Mouse (Mus musculus) kidney, adult 2 months (tissue): ENCODE results near the gene Dvl3. TPM values are rescaled to one million over a fixed set of nuclear protein-coding genes. Genes with fewer than 3 reads are reported as not detected.

Experiments used
- DNase-seq: peaks from one replicate; pipeline ENCODE4 v3.0.0; 2021
- H3K27ac ChIP-seq: fragments of 200-500 bp; 2 replicates; pipeline ENCODE4 v1.5.1; 2012; ENCODE audit warnings: low read depth, low read length, control low read depth, inconsistent platforms; ENCODE audit not compliant: insufficient read depth
- H3K27me3 ChIP-seq: fragments of 200-500 bp; replicated peaks from 2 replicates; pipeline ENCODE4 v1.6.1; 2012; ENCODE audit warnings: mild to moderate bottlenecking, moderate library complexity, low read length, inconsistent platforms; ENCODE audit not compliant: control insufficient read depth, insufficient read depth
- H3K36me3 ChIP-seq: fragments of 200-500 bp; 2 replicates; pipeline ENCODE4 v1.6.1; 2012; ENCODE audit warnings: mild to moderate bottlenecking, moderate library complexity, low read length, inconsistent platforms; ENCODE audit not compliant: control insufficient read depth, insufficient read depth
- H3K4me1 ChIP-seq: fragments of 200-500 bp; 2 replicates; pipeline ENCODE4 v1.6.1; 2011; ENCODE audit warnings: low read length; ENCODE audit not compliant: control insufficient read depth, insufficient read depth
- H3K4me3 ChIP-seq: fragments of 200-500 bp; 2 replicates; pipeline ENCODE4 v1.5.1; 2011; ENCODE audit warnings: mild to moderate bottlenecking, low read depth, low read length, control low read depth; ENCODE audit not compliant: insufficient read depth
- CTCF ChIP-seq: fragments of 200-500 bp; conservative IDR thresholded peaks from 2 replicates; pipeline ENCODE4 v1.5.1; 2011; ENCODE audit warnings: low read depth, mild to moderate bottlenecking, control low read depth, low read length, moderate library complexity, mixed read lengths; ENCODE audit not compliant: insufficient read depth, insufficient read length
- POLR2A ChIP-seq: fragments of 200-500 bp; IDR thresholded peaks from one replicate; pipeline ENCODE4 v1.6.1; 2011; ENCODE audit warnings: low read depth, low read length, control low read depth
- WGBS: fragments of 180-500 bp; shearing (Covaris S2); methylation state at CpG from one replicate; pipeline ENCODE4 v1.1.7; 2018; 5-methylcytosine and 5-hydroxymethylcytosine counted together
- polyA plus RNA-seq: library from polyadenylated mRNA; depleted of rRNA; stranded (reverse); fragments of >200 nt; gene quantifications from 2 replicates; pipeline ENCODE4 v1.2.3, GENCODE M21; 2012

Gene Dvl3
- polyA plus RNA-seq, 1 experiment, result 37.4 TPM

- TF ChIP-seq CTCF, result no peak
- no peak for TF ChIP-seq POLR2A
- 36% methylated on average over 10 of the region's 10 CpGs for WGBS
- no peaks in the 10 kb centered on the region for H3K27me3 ChIP-seq
- H3K4me1 ChIP-seq, result peaks cover 8% of the 10 kb centered on the region
- DNase-seq, result no peak
- H3K36me3 ChIP-seq, result peaks cover 5% of the 10 kb centered on the region
- no peak overlapping the region for H3K4me3 ChIP-seq
- H3K27ac ChIP-seq, result no peak overlapping the region
Measured at GRCm38 (mm10) chr16:20534617-20535295, 18.0 kb downstream of the Dvl3 start.

GRCm38 (mm10) chr16:20535296-20536080, 18.7 kb downstream of the Dvl3 start, which contains the start of gene Ap2m1:
Ap2m1 (plus strand) TSS chr16:20535478.
- under 1% methylated on average over 52 of the region's 52 CpGs for WGBS
- Histone ChIP-seq H3K36me3 (peaks cover 5% of the 10 kb centered on the region), H3K4me3 (peak within 1 kb of the TSS; percentile 93), H3K27ac (peak within 1 kb of the TSS; percentile 94), H3K4me1 (peaks cover 8% of the 10 kb centered on the region), H3K27me3 (no peaks in the 10 kb centered on the region)
- peak; percentile 72 for TF ChIP-seq POLR2A
- TF ChIP-seq CTCF, result no peak
- peak; percentile 99 for DNase-seq

- peaks cover 8% of the 10 kb centered on the region for H3K4me1 ChIP-seq
- WGBS, result 11% methylated on average over 9 of the region's 9 CpGs
- no peak for TF ChIP-seq CTCF
- no peak for TF ChIP-seq POLR2A
- peak overlapping the region; percentile 93 for H3K4me3 ChIP-seq
- H3K36me3 ChIP-seq, result peaks cover 7% of the 10 kb centered on the region
- peak; percentile 48 for DNase-seq
- peak overlapping the region; percentile 94 for H3K27ac ChIP-seq
- no peaks in the 10 kb centered on the region for H3K27me3 ChIP-seq
Measured at GRCm38 (mm10) chr16:20536081-20536665, 19.4 kb downstream of the Dvl3 start.

GRCm38 (mm10) chr16:20537071-20537471, 20.3 kb downstream of the Dvl3 start:
- Histone ChIP-seq H3K4me1 (peaks cover 8% of the 10 kb centered on the region), H3K27me3 (no peaks in the 10 kb centered on the region), H3K27ac (peak overlapping the region; percentile 46), H3K4me3 (peak overlapping the region; percentile 16), H3K36me3 (peaks cover 10% of the 10 kb centered on the region)
- 9% methylated on average over 5 of the region's 5 CpGs for WGBS
- TF ChIP-seq POLR2A, result no peak
- TF ChIP-seq CTCF, result no peak
- DNase-seq, result peak; percentile 93

- H3K4me1 ChIP-seq, result peaks cover 8% of the 10 kb centered on the region
- peak; percentile 17 for DNase-seq
- peaks cover 11% of the 10 kb centered on the region for H3K36me3 ChIP-seq
- peak overlapping the region; percentile 20; the same call in 1 of the 2 replicates for H3K27ac ChIP-seq
- no peaks in the 10 kb centered on the region for H3K27me3 ChIP-seq
- TF ChIP-seq CTCF (no peak), POLR2A (no peak)
- H3K4me3 ChIP-seq, result peak overlapping the region; percentile 16
- 19% methylated on average over 6 of the region's 6 CpGs for WGBS
Measured at GRCm38 (mm10) chr16:20537601-20538320, 21.0 kb downstream of the Dvl3 start.

GRCm38 (mm10) chr16:20539649-20540048, 22.9 kb downstream of the Dvl3 start:
- Histone ChIP-seq H3K27me3 (no peaks in the 10 kb centered on the region), H3K4me1 (peaks cover 8% of the 10 kb centered on the region), H3K27ac (no peak overlapping the region), H3K4me3 (no peak overlapping the region), H3K36me3 (peaks cover 15% of the 10 kb centered on the region)
- WGBS, result 74% methylated on average over 3 of the region's 3 CpGs
- no peak for DNase-seq
- TF ChIP-seq CTCF (no peak), POLR2A (no peak)
